Mouse (Mus musculus): Measurements from ENCODE around the gene Higd1c. TPM values are rescaled to one million over a fixed set of nuclear protein-coding genes. Genes with fewer than 3 reads are reported as not detected.
A peak's percentile ranks its signal among the peaks of the same experiment; 100 is the strongest.
"Not testable (repeated sequence)": the region's sequence is repeated elsewhere in the genome, so short reads cannot be mapped to it uniquely, and the experiment has no call there.

The Higd1c gene
- polyA plus RNA-seq, 1 experiment = not detected

DNA sequence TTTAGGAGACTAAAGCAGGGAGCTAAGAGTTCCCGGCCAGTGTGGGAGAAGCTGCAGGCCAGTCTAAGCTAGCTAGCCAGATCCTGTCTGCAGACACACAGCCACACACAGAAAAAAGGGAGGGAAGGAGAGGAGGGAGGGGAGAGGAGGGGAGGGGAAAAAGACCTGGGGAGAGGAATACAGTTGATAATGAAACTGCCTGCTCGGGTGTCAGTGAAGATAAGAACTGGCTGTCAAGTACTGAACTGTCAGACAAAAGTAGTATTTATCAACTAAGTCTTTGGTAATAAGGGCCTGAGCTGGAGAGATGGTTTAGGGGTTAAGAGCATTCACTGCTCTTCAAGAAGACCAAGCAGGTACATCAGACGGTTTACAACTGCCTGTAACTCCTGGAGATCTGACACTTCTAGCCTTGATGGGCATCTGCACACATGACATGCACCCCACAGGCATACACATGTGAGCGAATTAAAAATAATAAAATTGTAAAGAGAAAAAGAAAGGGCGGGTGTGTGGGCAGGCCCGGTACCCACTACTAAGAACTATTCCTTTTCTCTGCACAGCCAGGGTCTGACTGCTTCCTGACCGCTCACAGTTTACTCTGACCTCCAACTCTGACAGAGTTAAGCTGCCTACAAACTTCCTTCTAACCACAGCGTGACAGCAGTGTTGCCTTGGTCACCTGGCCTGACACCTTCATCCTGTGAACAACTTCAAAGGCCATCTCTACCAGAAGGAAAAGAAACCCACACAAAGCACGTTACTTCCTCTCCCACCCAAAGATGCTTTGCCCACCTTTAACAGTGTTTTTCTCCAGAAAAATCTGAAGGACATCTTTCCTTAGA, 55.8 kb downstream of the Higd1c start:
- TF ChIP-seq EP300 (IDR thresholded peaks at IDR 0.05; ENCODE audit: insufficient read depth, low read depth, low read length) (no peak), CTCF (IDR thresholded peaks at IDR 0.05; ENCODE audit: low read depth, low read length) (no peak), POLR2A (IDR thresholded peaks at IDR 0.05; ENCODE audit: insufficient read depth, low read length) (no peak)
- no peaks in the 10 kb centered on the region for H3K4me1 ChIP-seq (ENCODE audit: control insufficient read depth, insufficient read depth, low read length)
- H3K36me3 ChIP-seq (ENCODE audit: control insufficient read depth, insufficient read depth, low read length, poor library complexity, severe bottlenecking) = no peaks in the 10 kb centered on the region
- no peak overlapping the region for H3K27ac ChIP-seq (ENCODE audit: insufficient read depth, low read length)
- no peak overlapping the region for H3K4me3 ChIP-seq (ENCODE audit: low read depth, low read length)
- H3K9me3 ChIP-seq (replicated peaks; ENCODE audit: control insufficient read depth, insufficient read depth, low read length, poor library complexity, severe bottlenecking) = no peaks in the 10 kb centered on the region
- H3K27me3 ChIP-seq (ENCODE audit: control insufficient read depth, insufficient read depth, low read length, poor library complexity, severe bottlenecking) = no peaks in the 10 kb centered on the region
- H3K9ac ChIP-seq (ENCODE audit: low read depth, poor library complexity, severe bottlenecking) = no peak overlapping the region

DNA sequence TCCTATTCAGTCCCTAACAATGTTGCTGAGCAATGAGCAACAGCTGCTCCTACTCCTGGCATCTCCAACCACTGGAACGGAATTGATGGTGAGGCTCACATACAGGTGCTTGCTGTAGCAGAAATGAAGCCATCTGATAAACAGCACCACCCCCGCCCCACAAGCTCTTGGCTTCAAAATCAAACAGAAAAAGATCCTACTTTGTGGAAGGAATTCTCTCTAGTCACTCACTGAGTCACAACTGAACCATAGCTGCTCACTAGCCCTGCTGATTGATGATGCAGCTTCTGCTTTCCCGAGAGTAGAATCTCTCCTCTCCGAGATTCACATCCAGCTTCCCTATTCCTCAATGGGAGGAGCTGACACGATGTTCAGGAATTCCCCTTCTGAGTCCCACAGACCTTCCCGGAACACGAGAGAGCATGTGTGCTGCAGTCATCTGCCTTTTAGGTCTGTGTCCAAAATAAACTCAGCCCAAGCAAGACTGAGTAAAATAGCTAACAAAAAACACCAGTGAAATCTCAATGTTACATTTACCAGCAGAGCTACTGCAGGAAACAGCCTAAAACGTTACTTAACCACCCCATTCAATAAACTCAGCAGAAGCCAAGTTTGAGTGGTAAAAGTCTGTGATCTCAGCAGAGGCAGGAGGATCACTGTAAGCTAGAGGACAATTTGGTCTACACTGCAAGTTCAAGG, 56.9 kb downstream of the Higd1c start:
- Histone ChIP-seq H3K27ac (ENCODE audit: insufficient read depth, low read length) (no peak overlapping the region), H3K9me3 (replicated peaks; ENCODE audit: control insufficient read depth, insufficient read depth, low read length, poor library complexity, severe bottlenecking) (no peaks in the 10 kb centered on the region), H3K4me3 (ENCODE audit: low read depth, low read length) (no peak overlapping the region), H3K27me3 (ENCODE audit: control insufficient read depth, insufficient read depth, low read length, poor library complexity, severe bottlenecking) (no peaks in the 10 kb centered on the region), H3K4me1 (ENCODE audit: control insufficient read depth, insufficient read depth, low read length) (no peaks in the 10 kb centered on the region), H3K36me3 (ENCODE audit: control insufficient read depth, insufficient read depth, low read length, poor library complexity, severe bottlenecking) (no peaks in the 10 kb centered on the region), H3K9ac (ENCODE audit: low read depth, poor library complexity, severe bottlenecking) (no peak overlapping the region)
- TF ChIP-seq POLR2A (IDR thresholded peaks at IDR 0.05; ENCODE audit: insufficient read depth, low read length) (no peak), CTCF (IDR thresholded peaks at IDR 0.05; ENCODE audit: low read depth, low read length) (no peak), EP300 (IDR thresholded peaks at IDR 0.05; ENCODE audit: insufficient read depth, low read depth, low read length) (no peak)

DNA sequence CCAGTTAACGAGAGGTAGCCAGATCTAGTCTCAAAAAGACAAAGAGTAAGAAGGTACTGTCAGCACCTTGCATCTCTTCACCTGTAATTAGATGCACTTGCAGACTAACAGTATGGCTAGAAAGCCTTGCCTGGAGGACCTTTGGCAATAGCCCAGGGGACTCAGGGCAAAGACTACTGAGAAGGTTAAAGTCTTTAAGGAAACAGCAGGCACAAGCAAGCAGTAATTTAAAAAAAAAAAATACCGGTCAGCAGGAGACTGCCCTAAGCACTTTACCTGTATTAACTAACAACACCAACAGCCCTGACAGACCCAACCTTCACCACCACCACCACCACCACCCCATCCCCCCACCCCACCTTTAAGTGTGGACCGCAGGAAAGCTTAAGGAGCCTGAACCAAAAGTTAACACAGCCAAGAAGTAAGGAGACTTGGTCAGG, 57.4 kb downstream of the Higd1c start, which contains the start of gene Gm5475:
Gene Gm5475 (plus strand): TSS at position 390 of the 440 bp plus-strand sequence.
- not testable (repeated sequence) for H3K4me1 ChIP-seq (ENCODE audit: control insufficient read depth, insufficient read depth, low read length); H3K27me3 ChIP-seq (ENCODE audit: control insufficient read depth, insufficient read depth, low read length, poor library complexity, severe bottlenecking); H3K36me3 ChIP-seq (ENCODE audit: control insufficient read depth, insufficient read depth, low read length, poor library complexity, severe bottlenecking); H3K27ac ChIP-seq (ENCODE audit: insufficient read depth, low read length); H3K9me3 ChIP-seq (replicated peaks; ENCODE audit: control insufficient read depth, insufficient read depth, low read length, poor library complexity, severe bottlenecking)
- Histone ChIP-seq H3K4me3 (ENCODE audit: low read depth, low read length) (peak within 1 kb of the TSS; percentile 64), H3K9ac (ENCODE audit: low read depth, poor library complexity, severe bottlenecking) (peak within 1 kb of the TSS; percentile 95)

GRCm38 (mm10) chr15:100422476-100422875, 58.1 kb downstream of the Higd1c start:
- no peak overlapping the region for H3K27ac ChIP-seq (ENCODE audit: insufficient read depth, low read length)
- H3K4me1 ChIP-seq (ENCODE audit: control insufficient read depth, insufficient read depth, low read length) = no peaks in the 10 kb centered on the region
- H3K9me3 ChIP-seq (replicated peaks; ENCODE audit: control insufficient read depth, insufficient read depth, low read length, poor library complexity, severe bottlenecking) = no peaks in the 10 kb centered on the region
- H3K9ac ChIP-seq (ENCODE audit: low read depth, poor library complexity, severe bottlenecking) = peak overlapping the region; percentile 95
- peak overlapping the region; percentile 64 for H3K4me3 ChIP-seq (ENCODE audit: low read depth, low read length)
- TF ChIP-seq CTCF (IDR thresholded peaks at IDR 0.05; ENCODE audit: low read depth, low read length) (no peak), POLR2A (IDR thresholded peaks at IDR 0.05; ENCODE audit: insufficient read depth, low read length) (no peak), EP300 (IDR thresholded peaks at IDR 0.05; ENCODE audit: insufficient read depth, low read depth, low read length) (no peak)
- H3K27me3 ChIP-seq (ENCODE audit: control insufficient read depth, insufficient read depth, low read length, poor library complexity, severe bottlenecking) = no peaks in the 10 kb centered on the region
- H3K36me3 ChIP-seq (ENCODE audit: control insufficient read depth, insufficient read depth, low read length, poor library complexity, severe bottlenecking) = no peaks in the 10 kb centered on the region

DNA sequence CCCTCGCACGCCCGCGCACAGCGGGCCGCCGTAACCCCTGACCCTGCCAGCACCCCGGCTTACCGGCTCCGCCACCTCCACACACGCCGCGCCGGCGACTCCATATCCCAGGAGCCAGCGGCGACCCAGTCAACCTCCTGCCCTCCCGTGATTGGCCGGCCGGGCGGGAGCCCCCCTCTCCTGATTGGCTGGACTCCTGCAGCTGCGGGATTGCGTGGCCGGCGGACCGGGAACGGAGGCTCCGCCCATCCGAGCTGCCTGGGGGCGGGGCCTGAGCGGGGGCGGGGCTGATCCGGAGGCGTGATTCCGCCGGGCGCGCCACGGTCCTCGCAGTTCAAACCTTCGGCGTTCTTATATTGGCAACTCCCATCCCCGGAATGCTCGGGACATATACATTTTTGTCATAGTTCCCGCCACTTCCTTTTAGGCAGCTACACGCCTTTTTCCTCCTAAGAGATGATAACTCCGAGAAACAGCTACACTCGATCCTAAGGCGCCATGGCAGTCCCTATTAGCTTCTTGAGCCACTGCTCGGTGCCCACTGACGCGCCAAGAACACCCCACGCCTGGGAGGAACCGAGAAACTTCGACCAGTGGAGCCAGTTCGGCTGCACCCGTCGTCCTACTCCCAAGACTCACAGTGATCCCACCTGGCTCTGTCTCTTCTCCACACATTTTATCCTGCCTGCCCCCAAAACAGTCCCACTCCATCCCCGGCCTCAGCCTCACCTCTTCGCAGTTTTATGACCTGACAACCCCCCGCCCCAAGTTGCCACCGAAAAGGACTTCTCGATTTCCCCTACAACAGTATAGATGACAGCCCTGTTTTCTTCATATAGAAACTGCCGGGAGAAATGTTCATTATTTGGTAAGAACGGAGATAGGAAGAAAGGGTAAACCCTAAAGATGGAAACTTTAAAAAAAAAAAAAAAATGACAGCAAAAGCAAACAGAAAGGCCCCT, 58.8 kb downstream of the Higd1c start:
- Histone ChIP-seq H3K4me1 (ENCODE audit: control insufficient read depth, insufficient read depth, low read length) (no peaks in the 10 kb centered on the region), H3K27me3 (ENCODE audit: control insufficient read depth, insufficient read depth, low read length, poor library complexity, severe bottlenecking) (no peaks in the 10 kb centered on the region), H3K36me3 (ENCODE audit: control insufficient read depth, insufficient read depth, low read length, poor library complexity, severe bottlenecking) (no peaks in the 10 kb centered on the region), H3K4me3 (ENCODE audit: low read depth, low read length) (peak overlapping the region; percentile 82), H3K9ac (ENCODE audit: low read depth, poor library complexity, severe bottlenecking) (peak overlapping the region; percentile 95), H3K9me3 (replicated peaks; ENCODE audit: control insufficient read depth, insufficient read depth, low read length, poor library complexity, severe bottlenecking) (no peaks in the 10 kb centered on the region), H3K27ac (ENCODE audit: insufficient read depth, low read length) (no peak overlapping the region)
- TF ChIP-seq EP300 (IDR thresholded peaks at IDR 0.05; ENCODE audit: insufficient read depth, low read depth, low read length) (no peak), POLR2A (IDR thresholded peaks at IDR 0.05; ENCODE audit: insufficient read depth, low read length) (no peak), CTCF (IDR thresholded peaks at IDR 0.05; ENCODE audit: low read depth, low read length) (no peak)

Data from ES-Bruce4 (cell line).